Mouse (Mus musculus): ENCODE data around the gene Gm20388. TPM values are rescaled to one million over a fixed set of nuclear protein-coding genes. Genes with fewer than 3 reads are reported as not detected.

Gm20388 gene
- total RNA-seq, 1 experiment: 27.0 TPM

DNA sequence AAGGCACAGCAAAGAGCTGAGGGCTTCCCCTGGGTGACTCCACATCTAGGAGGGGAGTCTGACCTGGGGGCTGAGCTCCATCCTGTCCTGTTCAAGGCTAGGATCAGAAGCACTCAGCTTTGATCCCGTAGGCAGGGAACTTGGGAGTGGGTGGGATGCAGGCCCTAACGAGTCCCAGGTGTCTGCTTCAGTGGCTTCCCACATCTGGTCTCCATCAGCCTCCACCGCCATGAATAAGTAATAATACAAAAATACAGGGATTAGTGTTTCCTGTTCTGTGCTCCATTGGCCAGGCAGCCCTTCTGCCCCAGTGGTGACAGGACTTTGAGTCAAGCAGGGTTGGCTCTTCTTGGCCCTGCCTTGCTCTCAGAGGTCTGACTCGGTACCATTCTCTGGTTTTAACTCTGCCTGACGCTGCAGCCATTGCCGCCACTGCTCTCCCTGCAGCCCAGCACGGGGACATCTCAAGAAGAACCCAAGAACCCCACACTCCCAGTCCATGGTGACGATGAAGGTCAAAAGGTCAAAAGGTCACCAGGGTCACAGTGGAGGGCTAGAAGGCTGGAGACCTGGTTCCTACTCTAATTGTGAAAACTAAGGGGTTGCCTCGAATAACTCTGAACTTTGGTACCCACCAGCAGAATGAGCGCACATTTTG is 2747.6 kb downstream of the Gm20388 start:
- Histone ChIP-seq H3K27ac (ENCODE audit: insufficient read depth, low read depth, low read length, poor library complexity, severe bottlenecking) (no peak overlapping the region), H3K36me3 (ENCODE audit: control insufficient read depth, insufficient read depth, low read length, poor library complexity, severe bottlenecking) (no peaks in the 10 kb centered on the region), H3K4me1 (ENCODE audit: control insufficient read depth in 2 of 2, insufficient read depth in 2 of 2, low read length in 2 of 2, poor library complexity in 1 of 2) (peaks cover 0 to 2% of the 10 kb centered on the region in 2 experiments; a peak in 1 of 4 replicates), H3K9ac (ENCODE audit: insufficient read depth, low read depth, low read length, poor library complexity, severe bottlenecking) (no peak overlapping the region), H3K4me3 (ENCODE audit: insufficient read depth in 1 of 2, low read depth in 1 of 2, low read length in 2 of 2, poor library complexity in 1 of 2, severe bottlenecking in 1 of 2) (no peak overlapping the region), H3K9me3 (ENCODE audit: control insufficient read depth, insufficient read depth, low read depth, low read length) (no peaks in the 10 kb centered on the region)
- in situ Hi-C loops (cut with MboI; ENCODE audit: low sequenced_read_pairs in 2 of 2, unreplicated experiment in 2 of 2): no loop called here
- DNase-seq (ENCODE audit: low read depth, low spot score): no peak
- TF ChIP-seq ZNF384 (IDR thresholded peaks at IDR 0.05; ENCODE audit: low read depth, low read length) (no peak), HCFC1 (IDR thresholded peaks at IDR 0.05; ENCODE audit: borderline replicate concordance, insufficient read depth, low read length) (no peak), CHD2 (IDR thresholded peaks at IDR 0.05; ENCODE audit: low read depth, low read length) (no peak), MAFK (IDR thresholded peaks at IDR 0.05; ENCODE audit: insufficient read depth, low read depth, low read length) (no peak), ZC3H11A (IDR thresholded peaks at IDR 0.05; ENCODE audit: borderline replicate concordance, low read depth, low read length) (no peak)

DNA sequence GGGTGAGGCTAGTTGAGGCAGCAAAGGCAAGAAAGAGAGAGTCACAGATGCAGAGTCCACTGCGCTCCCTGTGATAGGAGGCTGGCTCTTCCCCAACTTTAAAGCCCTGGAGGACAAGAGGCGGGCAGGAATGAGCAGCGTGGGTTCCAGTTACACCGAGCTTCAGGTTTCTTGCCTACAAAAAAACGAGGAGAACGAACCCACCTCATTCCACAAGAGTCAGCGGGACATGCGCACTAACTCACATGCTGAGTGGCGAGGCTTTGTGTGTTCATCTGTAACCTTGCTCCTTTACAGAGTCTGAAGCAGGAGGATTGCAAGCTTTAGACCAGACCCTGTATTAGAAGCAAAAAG is 2748.1 kb downstream of the Gm20388 start:
- Histone ChIP-seq H3K9ac (ENCODE audit: insufficient read depth, low read depth, low read length, poor library complexity, severe bottlenecking) (no peak overlapping the region), H3K27ac (ENCODE audit: insufficient read depth, low read depth, low read length, poor library complexity, severe bottlenecking) (no peak overlapping the region), H3K4me3 (ENCODE audit: insufficient read depth in 1 of 2, low read depth in 1 of 2, low read length in 2 of 2, poor library complexity in 1 of 2, severe bottlenecking in 1 of 2) (no peak overlapping the region), H3K36me3 (ENCODE audit: control insufficient read depth, insufficient read depth, low read length, poor library complexity, severe bottlenecking) (no peaks in the 10 kb centered on the region), H3K4me1 (ENCODE audit: control insufficient read depth in 2 of 2, insufficient read depth in 2 of 2, low read length in 2 of 2, poor library complexity in 1 of 2) (no peaks in the 10 kb centered on the region), H3K9me3 (ENCODE audit: control insufficient read depth, insufficient read depth, low read depth, low read length) (no peaks in the 10 kb centered on the region)
- TF ChIP-seq MAFK (IDR thresholded peaks at IDR 0.05; ENCODE audit: insufficient read depth, low read depth, low read length) (no peak), ZC3H11A (IDR thresholded peaks at IDR 0.05; ENCODE audit: borderline replicate concordance, low read depth, low read length) (no peak), HCFC1 (IDR thresholded peaks at IDR 0.05; ENCODE audit: borderline replicate concordance, insufficient read depth, low read length) (no peak), CHD2 (IDR thresholded peaks at IDR 0.05; ENCODE audit: low read depth, low read length) (no peak), ZNF384 (IDR thresholded peaks at IDR 0.05; ENCODE audit: low read depth, low read length) (no peak)
- DNase-seq (ENCODE audit: low read depth, low spot score): no peak
- in situ Hi-C loops (cut with MboI; ENCODE audit: low sequenced_read_pairs in 2 of 2, unreplicated experiment in 2 of 2): no loop called here

DNA sequence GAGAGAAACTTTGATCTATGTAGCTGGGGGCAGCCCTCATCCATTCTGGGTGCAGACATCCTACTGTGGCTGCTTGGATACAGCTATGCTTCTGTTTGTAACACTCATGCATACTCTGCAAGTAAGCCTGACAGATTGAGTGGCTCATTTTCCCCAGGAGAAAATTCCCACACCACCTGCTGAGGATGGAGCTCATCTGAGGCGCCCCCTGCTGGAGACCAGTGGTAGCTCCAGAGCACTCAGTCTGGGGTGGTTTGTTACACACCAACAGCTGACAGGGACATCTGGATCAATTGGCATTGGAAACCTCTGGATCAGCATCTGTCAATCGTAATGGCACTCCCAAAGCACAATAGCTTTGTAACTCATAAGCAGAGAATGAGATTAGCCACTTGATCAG is 2749.4 kb downstream of the Gm20388 start:
- H3K4me1 ChIP-seq (ENCODE audit: control insufficient read depth in 2 of 2, insufficient read depth in 2 of 2, low read length in 2 of 2, poor library complexity in 1 of 2): no peaks in the 10 kb centered on the region
- in situ Hi-C loops (cut with MboI; ENCODE audit: low sequenced_read_pairs in 2 of 2, unreplicated experiment in 2 of 2): no loop called here

DNA sequence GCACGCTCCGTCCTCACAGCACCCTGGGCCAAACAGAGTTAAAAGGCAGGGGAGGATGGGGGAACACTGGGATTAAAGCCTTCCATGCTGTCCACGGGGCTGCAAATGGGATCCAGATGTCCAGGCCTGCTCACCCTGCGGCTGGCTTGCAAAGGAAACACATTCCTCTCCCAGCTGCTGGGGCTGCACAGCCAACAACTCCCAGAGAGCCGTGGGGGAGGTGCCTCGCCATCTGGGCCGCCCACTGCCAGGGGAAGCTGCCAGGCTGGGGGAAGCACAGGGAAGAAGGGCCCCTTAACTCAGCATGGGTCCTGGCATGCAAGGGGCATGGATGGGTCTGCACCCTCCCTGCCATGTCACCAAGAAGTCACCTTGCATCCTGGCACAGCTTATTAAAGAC is 2750.5 kb downstream of the Gm20388 start:
- Histone ChIP-seq H3K9me3 (ENCODE audit: control insufficient read depth, insufficient read depth, low read depth, low read length) (no peaks in the 10 kb centered on the region), H3K4me1 (ENCODE audit: control insufficient read depth in 2 of 2, insufficient read depth in 2 of 2, low read length in 2 of 2, poor library complexity in 1 of 2) (no peaks in the 10 kb centered on the region), H3K36me3 (ENCODE audit: control insufficient read depth, insufficient read depth, low read length, poor library complexity, severe bottlenecking) (no peaks in the 10 kb centered on the region), H3K9ac (ENCODE audit: insufficient read depth, low read depth, low read length, poor library complexity, severe bottlenecking) (no peak overlapping the region), H3K27ac (ENCODE audit: insufficient read depth, low read depth, low read length, poor library complexity, severe bottlenecking) (no peak overlapping the region), H3K4me3 (ENCODE audit: insufficient read depth in 1 of 2, low read depth in 1 of 2, low read length in 2 of 2, poor library complexity in 1 of 2, severe bottlenecking in 1 of 2) (no peak overlapping the region)
- in situ Hi-C loops (cut with MboI; ENCODE audit: low sequenced_read_pairs in 2 of 2, unreplicated experiment in 2 of 2): no loop called here
- TF ChIP-seq CHD2 (IDR thresholded peaks at IDR 0.05; ENCODE audit: low read depth, low read length): no peak
- no peak for TF ChIP-seq ZNF384 (IDR thresholded peaks at IDR 0.05; ENCODE audit: low read depth, low read length)
- no peak for TF ChIP-seq ZC3H11A (IDR thresholded peaks at IDR 0.05; ENCODE audit: borderline replicate concordance, low read depth, low read length)
- no peak for TF ChIP-seq MAFK (IDR thresholded peaks at IDR 0.05; ENCODE audit: insufficient read depth, low read depth, low read length)
- TF ChIP-seq HCFC1 (IDR thresholded peaks at IDR 0.05; ENCODE audit: borderline replicate concordance, insufficient read depth, low read length): no peak
- no peak for DNase-seq (ENCODE audit: low read depth, low spot score)

More for the DNA sequence above, 2749.4 kb downstream of the Gm20388 start:
- H3K4me3 ChIP-seq (ENCODE audit: insufficient read depth in 1 of 2, low read depth in 1 of 2, low read length in 2 of 2, poor library complexity in 1 of 2, severe bottlenecking in 1 of 2): no peak overlapping the region
- H3K9me3 ChIP-seq (ENCODE audit: control insufficient read depth, insufficient read depth, low read depth, low read length): no peaks in the 10 kb centered on the region
- no peak overlapping the region for H3K9ac ChIP-seq (ENCODE audit: insufficient read depth, low read depth, low read length, poor library complexity, severe bottlenecking)
- DNase-seq (ENCODE audit: low read depth, low spot score): no peak
- TF ChIP-seq ZC3H11A (IDR thresholded peaks at IDR 0.05; ENCODE audit: borderline replicate concordance, low read depth, low read length) (peak; percentile 19; the same call in 1 of the 2 replicates), CHD2 (IDR thresholded peaks at IDR 0.05; ENCODE audit: low read depth, low read length) (no peak)
- H3K36me3 ChIP-seq (ENCODE audit: control insufficient read depth, insufficient read depth, low read length, poor library complexity, severe bottlenecking): no peaks in the 10 kb centered on the region
- H3K27ac ChIP-seq (ENCODE audit: insufficient read depth, low read depth, low read length, poor library complexity, severe bottlenecking): no peak overlapping the region

DNA sequence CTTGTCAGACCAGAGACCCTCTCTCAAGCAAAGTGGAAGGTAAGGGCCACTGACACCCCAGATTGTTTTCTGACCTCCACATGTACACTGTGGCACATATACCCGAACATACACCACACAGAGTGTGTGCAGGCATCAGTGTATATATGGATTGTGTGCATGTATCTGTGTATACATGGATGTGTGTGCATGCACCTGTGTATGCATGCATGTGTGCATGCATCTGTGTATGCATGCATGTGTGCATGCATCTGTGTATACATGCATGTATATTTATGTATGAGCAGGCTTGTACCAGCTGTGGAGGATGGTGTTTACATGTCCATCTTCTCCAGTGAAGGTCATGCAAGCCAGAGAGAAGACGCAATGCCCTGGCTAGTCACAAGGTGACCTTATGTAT is 2751.3 kb downstream of the Gm20388 start:
- TF ChIP-seq HCFC1 (IDR thresholded peaks at IDR 0.05; ENCODE audit: borderline replicate concordance, insufficient read depth, low read length): no peak
- no peak for TF ChIP-seq ZC3H11A (IDR thresholded peaks at IDR 0.05; ENCODE audit: borderline replicate concordance, low read depth, low read length)
- no peak for TF ChIP-seq MAFK (IDR thresholded peaks at IDR 0.05; ENCODE audit: insufficient read depth, low read depth, low read length)
- no peak for TF ChIP-seq CHD2 (IDR thresholded peaks at IDR 0.05; ENCODE audit: low read depth, low read length)
- TF ChIP-seq ZNF384 (IDR thresholded peaks at IDR 0.05; ENCODE audit: low read depth, low read length): no peak
- Histone ChIP-seq H3K9ac (ENCODE audit: insufficient read depth, low read depth, low read length, poor library complexity, severe bottlenecking) (no peak overlapping the region), H3K27ac (ENCODE audit: insufficient read depth, low read depth, low read length, poor library complexity, severe bottlenecking) (no peak overlapping the region), H3K4me3 (ENCODE audit: insufficient read depth in 1 of 2, low read depth in 1 of 2, low read length in 2 of 2, poor library complexity in 1 of 2, severe bottlenecking in 1 of 2) (no peak overlapping the region), H3K36me3 (ENCODE audit: control insufficient read depth, insufficient read depth, low read length, poor library complexity, severe bottlenecking) (no peaks in the 10 kb centered on the region), H3K4me1 (ENCODE audit: control insufficient read depth in 2 of 2, insufficient read depth in 2 of 2, low read length in 2 of 2, poor library complexity in 1 of 2) (no peaks in the 10 kb centered on the region), H3K9me3 (ENCODE audit: control insufficient read depth, insufficient read depth, low read depth, low read length) (no peaks in the 10 kb centered on the region)
- in situ Hi-C loops (cut with MboI; ENCODE audit: low sequenced_read_pairs in 2 of 2, unreplicated experiment in 2 of 2): no loop called here
- DNase-seq (ENCODE audit: low read depth, low spot score): no peak
